ENCODE assay signal across 19 mouse cellular contexts in the genomic region with DNA sequence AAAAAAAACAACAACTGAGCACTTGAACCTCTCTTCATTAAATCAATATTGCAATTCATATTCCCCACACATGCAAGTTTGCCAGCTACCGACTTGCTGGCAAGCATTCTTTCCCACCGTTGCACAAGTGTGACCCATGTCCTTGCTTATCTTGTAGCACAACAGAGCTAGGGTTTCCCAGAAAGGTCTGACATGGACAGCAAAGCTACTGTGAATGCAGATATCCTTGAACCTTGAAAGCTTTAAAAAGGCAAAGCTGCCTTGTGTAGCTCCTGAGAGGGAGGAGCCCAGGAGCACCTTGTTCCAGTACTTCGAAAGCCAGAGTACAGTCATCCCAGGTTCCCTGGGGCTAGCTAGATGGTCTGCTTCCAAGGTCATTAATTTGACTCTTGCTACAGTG.
"Had no signal": no experiment of that assay in that cellular context is flagged by ENCODE, and none has a peak within 500 bp of the region (broad histone marks: within the 10 kb centered on the region; RNA-seq: fewer than 3 reads in every experiment).

No protein-coding gene starts in this region.

- DNase-seq: kidney, adult 18-20 months; kidney, adult 9 months; kidney, postnatal 14 days; layer of hippocampus, postnatal 36 days; lung, adult 18-20 months; lung, postnatal 10 days; lung, postnatal 4 days; midbrain, embryonic 14.5 days; right cerebral cortex, adult 18-20 months; right cerebral cortex, postnatal 14 days; right cerebral cortex, postnatal 4 days; thymus, adult 2 months; thymus, postnatal 25 days had no signal

- H3K27me3 ChIP-seq: liver, embryonic 12.5 days; liver, embryonic 15.5 days had no signal

- H3K4me3 ChIP-seq: layer of hippocampus, adult 2 months; left cerebral cortex, adult 2 months; liver, embryonic 12.5 days; liver, embryonic 15.5 days; lung, embryonic 15.5 days had no signal

- H3K9me3 ChIP-seq: liver, embryonic 12.5 days; liver, embryonic 15.5 days; lung, embryonic 15.5 days had no signal

- H3K36me3 ChIP-seq: liver, embryonic 12.5 days; liver, embryonic 15.5 days; lung, embryonic 15.5 days had no signal

- H3K27ac ChIP-seq: layer of hippocampus, adult 2 months; left cerebral cortex, adult 2 months; liver, embryonic 12.5 days; liver, embryonic 15.5 days; lung, embryonic 15.5 days; stomach, postnatal 0 days had no signal

- H3K4me1 ChIP-seq: liver, embryonic 12.5 days; liver, embryonic 15.5 days; lung, embryonic 15.5 days had no signal
